Mouse (Mus musculus) skeletal muscle tissue, adult 2 months (tissue): Measurements from ENCODE around the gene Cep295.
"Not testable (repeated sequence)": the region's sequence is repeated elsewhere in the genome, so short reads cannot be mapped to it uniquely, and the experiment has no call there.

Experiments used
- DNase-seq: peaks from one replicate; pipeline ENCODE4 v3.0.0-alpha.2; 2012; ENCODE audit warnings: low read depth, low spot score

Cep295 gene

DNA sequence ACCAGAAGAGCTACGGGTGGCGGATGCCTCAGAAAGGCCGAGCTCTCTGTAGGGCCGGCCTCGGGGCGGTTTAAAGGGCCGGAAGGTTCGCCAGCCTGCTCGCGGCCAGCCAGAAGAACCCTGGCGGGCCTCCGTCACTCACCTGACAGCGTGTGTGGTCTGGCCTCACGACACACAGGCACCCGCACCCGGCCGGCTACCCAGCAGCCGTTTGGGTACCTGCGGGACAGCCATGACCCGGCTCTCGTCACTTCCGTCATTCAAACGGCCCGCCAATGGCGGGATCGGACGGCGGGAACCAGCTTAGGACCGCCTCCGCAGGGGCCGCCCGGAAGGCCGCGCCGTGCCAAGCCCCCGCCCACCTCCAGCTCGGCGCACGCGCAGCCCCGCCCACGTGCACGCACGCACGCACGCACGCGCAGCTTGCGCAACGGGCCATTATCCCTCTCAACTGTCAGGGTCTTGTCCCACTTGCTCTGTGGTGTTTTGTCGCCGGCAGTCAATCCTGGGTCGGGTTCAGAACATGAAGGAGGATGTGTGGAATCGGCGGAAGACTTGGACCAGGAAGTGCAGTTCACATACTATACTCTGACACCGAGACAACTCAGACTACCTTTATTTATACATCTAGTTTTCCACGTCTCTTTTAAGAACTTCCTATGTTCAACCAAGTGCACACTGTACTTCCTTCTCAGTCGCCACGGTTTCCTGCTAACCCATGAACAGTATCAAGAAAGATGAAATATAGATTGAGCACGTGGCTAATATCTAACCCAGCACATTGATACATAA lies at the start of gene Cep295:
Cep295 (minus strand) TSS at position 305 of the 792 bp plus-strand sequence.
- DNase-seq = peak; percentile 94

DNA sequence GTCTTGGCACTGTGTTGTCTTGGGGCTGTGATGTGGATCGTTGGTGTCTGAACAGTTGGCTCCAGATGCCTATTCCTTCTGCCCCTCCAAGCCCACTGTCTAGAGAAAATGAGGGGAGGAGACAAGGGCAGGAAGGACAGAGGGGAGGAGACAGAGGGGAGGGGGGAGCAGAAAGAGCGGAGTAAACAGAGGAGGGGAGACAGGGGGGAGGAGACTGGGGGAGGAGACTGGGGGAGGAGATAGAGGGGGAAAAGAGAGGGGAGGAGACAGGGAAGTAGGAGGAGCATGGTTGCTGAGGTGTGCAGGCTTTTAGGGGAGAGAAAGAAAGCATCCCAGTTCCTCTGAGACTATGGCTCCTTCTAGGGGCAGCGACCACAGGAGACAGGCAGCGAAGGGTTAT lies 40.0 kb upstream of the Cep295 start:
- no peak for DNase-seq

DNA sequence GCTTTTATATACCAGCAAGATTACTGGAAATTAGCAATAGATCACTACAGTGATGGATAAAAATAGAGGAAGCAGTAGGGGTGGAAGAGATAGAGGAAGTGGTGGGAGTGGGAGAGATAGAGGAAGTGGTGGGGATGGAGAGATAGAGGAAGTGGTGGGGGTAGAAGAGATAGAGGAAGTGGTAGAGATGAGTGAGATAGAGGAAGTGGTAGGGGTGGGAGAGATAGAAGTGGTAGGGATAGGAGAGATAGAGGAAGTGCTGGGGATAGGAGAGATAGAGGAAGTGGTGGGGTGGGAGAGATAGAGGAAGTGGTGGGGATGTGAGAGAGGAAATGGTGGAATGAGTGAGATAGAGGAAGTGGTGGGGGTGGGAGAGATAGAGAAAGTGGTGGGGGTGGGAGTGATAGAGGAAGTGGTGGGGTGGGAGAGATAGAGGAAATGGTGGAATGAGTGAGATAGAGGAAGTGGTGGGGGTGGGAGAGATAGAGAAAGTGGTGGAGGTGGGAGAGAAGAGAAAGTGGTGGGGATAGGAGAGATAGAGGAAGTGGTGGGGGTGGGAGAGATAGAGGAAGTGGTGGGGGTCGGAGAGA lies 37.9 kb upstream of the Cep295 start:
- DNase-seq = no peak

DNA sequence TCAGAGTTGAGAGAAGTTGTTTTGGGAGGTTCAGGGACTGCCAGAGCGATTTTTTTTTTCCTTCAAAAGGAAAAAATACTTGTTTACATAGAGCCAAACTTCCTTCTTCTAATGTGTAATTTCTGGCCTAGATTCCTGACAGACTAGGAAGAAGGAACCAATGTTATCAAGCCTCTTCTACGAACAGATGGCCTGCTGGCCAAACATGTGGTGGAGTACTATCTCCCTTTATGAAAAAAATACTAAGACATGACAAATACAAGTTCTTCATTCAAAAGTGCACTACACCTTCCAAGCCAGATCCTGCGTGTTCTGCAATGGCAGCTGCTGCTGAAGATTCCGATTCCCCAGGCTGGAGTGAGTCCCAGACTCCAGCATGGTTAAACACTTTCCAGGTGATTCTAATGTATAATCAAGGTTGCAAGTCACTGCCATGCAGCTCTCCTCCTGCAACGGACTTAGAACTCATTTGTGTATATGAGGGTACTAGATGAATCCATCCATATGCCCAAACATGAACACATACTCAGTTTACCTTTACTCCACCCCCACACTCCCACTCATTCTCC lies 29.6 kb upstream of the Cep295 start:
- DNase-seq = no peak

DNA sequence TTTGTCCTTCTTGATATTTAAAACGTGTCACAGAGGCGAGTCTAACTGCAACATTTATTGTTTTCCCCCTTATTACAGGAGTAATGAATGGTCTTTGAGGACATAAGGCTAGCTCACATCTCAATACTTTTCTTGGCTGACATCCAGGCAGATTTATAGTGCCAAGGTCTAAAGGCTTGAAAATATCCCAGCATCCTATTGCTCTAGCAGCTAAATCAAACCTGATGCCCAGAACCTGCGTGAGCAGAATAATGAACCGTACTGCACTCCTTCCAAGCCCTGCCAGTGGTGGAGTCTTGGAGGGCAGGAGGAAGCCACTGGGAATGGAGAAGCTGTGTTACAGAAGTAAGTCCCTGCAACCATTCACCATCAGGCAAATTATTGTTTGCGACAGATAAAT lies 26.7 kb upstream of the Cep295 start:
- no peak for DNase-seq

DNA sequence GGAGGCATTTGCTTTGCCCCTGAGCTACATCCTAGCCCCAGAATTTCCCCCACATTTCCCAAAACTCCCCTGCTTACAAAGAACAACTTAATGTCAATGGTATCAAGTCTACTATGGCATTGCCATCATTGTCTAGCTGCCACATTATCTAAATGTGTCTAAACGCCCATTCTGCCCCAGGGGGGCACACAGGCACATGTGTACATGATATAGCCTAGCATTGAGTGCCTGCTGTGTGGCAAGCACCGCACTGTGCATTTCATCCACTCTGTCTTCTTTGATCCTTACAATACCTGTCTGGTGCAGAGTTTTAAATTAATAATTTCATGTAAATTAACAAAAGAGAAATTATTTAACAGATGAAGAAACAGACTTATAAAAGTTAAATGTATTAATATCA lies 8.7 kb upstream of the Cep295 start:
- no peak for DNase-seq

DNA sequence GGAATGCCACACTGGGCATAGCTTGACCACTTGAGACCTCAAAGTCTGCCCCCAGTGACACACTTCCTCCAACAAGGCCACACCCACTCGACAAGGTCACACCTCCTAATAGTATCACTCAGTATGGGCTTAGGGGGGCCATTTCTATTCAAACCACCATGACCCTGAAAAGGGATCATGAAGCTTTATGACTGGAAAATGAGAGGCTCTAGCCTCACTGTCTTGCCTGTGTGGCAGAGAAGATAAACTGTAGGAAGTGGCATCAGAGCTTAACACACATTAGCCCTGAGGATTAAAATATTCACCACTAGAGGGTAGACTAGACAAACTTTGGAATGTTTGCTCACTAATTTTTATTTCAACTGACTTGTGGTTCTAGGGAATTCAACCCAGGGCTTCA lies 8.3 kb upstream of the Cep295 start:
- no peak for DNase-seq

DNA sequence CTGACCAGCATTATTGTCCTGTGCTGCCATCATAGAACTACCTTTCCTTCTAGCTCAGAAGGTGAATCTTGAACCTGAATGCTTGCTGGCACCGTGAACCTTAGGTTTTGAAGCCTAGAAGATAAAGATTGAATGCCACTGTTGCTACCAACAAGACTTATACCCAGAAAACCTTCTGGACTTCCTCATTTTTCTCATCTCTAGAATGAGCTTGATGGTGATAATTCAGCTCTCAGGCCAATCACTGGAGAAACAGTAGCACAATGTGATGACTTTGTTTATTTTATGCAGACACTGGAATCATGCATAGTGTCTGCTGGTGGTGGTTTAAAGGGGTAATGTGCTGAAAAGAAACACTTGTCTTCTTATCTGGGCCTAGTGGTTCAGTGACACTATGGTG lies 7.3 kb upstream of the Cep295 start:
- no peak for DNase-seq

DNA sequence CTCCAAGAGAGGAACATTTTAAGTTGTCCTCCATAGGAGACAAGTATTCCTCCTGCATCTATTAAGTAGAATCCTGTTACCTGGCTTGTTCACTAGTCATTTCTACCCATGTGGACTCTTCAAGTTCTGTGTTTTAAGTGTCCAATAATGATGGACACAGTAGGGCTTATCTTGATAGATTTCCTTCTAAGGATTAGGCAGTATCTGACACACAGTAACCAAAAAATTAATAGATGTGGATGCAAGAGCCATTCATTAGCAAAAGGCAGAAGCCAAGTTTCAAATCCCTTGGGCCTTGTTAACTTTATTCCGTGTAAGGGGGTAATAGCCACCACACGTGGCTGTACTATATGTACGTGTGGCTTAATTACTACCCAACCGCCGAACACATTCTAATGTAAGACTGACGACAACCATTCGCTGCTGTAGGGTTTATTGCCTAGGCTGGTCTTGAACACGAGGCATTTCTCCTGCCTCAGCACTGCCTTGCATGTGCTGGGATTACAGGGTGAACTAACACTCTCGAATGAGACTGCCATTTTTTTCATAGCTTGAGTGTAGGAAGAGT lies 588 bp downstream of the Cep295 start:
- no peak for DNase-seq

DNA sequence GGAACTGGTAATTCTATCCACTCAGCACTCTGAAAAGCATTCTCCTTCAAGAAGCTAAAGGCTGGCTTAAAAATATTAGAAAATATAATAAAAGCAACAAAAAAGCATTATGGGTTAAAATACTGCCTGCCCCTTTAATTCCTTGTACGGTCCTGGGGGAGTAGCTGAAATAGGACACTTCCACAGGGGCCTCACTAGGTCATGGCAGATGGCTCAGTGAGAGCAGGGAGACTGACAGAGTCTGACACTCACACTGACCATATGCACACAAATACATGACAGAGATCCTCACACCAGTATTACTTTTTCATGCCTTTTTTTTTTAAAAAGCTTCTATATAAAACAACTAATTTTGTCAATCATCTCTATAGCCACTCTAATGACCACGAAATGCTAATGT lies 7.7 kb downstream of the Cep295 start:
- no peak for DNase-seq

DNA sequence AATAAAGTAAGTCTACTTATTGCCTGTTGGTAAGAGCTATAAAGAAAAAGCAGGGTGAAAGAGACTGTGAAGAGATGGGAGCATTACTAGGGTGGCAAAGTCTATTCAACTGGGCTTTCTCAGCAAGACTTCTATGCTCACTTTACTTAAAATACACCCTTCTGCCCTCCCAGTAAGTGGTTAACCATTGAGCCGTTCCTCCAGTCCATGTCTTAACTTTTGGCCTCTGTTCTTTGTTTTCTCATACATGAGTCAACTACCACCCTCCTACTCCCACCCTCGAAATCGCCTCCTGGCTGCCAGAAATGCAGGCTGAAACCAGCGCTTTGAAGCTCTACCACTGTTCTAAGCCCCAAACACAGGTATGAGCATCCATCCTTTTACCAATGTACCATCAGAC lies 19.8 kb downstream of the Cep295 start:
- DNase-seq = no peak

DNA sequence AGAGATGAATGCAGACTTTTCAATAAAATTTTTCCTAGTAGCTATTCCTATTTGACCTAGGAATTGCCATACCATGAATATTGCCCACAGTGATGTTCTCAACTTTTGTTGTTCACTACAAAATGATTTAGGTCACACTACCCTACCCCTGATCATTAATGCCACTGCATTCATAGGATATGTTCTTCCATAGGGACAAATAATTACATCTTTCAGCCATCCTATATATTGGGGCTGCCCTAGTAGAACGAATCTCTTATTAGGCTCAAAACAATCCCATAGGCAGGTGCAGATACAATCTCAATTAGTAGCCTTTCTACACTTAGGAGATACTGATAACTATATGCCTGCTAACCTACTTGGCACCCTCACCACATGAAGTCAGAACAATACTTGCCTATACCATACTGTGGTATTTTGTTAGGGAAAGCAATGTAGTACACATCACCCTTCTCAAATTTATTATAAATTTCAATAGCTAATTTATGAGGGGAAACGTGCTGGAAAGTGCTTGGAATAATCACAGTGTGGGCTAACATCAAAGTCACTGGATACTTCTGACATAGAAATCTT lies 39.3 kb downstream of the Cep295 start:
- no peak for DNase-seq

DNA sequence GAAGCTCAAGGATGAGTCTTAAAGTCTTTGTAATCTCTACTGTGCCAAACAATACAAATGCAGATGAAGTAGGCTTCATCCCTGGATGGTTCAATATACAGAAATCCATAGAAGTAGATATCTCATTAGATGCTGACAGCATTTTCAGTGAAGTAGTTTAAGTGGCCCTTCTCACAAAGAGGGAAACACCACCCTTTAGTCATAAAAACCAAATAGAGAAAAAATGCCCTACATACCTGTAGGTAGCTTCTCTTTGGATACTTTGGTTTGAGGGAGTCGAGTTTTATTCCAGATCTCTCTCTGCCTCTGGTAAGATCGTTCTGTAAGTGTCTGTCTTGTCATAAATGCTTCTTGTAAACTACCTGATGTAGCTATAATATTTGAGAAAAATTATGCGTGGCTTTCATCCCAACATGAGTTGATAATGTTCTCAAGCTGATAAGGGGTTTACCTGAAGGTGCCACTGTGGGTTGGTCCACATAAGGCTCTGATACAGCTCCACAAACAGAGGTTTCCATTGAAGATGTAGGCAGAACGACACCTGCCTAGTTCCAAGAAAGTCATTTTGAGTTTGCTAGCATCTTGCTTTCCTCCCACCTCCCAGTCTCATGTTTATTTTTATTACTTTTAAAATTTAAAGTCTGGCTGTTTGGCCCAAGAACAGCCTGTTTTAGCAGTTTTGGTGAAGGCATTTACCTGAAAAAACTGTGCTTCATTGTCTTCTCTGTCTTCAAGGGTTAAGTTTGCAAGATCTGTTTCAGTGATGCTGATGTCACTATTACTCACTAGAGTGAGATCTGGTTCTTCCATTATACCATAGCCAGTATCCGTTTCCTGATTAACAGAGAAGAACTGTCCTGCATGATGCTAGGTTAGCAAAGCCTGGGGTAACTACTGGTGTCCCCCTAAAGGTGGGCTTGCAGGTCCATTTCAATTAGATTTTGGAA lies 40.1 kb downstream of the Cep295 start:
- DNase-seq = no peak

DNA sequence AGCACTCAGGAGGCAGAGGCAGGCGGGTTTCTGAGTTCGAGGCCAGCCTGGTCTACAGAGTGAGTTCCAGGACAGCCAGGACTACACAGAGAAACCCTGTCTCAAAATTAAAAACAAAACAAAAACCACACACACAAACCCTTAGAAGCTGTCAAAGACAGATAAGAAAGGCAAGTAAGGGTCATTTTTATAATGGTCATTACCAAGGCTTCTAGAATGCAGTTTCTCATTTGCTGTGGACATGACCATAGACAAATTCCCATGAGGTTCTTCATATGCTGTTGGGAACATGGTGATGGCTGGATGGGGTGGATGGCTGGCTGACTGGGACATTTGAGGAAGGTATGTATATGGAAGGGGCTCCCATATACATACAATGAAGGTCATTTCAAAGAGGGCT lies 41.3 kb downstream of the Cep295 start:
- DNase-seq = not testable (repeated sequence)

DNA sequence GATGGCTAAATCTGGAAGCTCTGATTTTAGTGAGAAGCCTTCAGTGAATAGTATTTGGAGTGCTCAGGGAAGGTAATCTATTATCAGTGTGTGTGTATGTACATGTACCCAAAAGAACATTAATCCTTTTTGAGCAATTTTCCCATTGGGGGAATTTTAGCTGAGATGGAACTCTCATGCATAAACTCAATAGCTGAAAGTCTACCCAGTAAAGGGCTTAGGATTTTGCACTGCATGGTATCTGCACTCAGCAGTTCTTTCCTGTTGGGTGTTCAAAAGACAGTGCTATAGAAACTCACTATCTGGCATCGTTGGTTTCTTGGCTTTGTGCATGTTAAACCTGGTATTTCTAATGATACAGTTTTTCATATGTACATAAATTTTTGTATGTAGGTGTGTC lies 43.0 kb downstream of the Cep295 start:
- no peak for DNase-seq

DNA sequence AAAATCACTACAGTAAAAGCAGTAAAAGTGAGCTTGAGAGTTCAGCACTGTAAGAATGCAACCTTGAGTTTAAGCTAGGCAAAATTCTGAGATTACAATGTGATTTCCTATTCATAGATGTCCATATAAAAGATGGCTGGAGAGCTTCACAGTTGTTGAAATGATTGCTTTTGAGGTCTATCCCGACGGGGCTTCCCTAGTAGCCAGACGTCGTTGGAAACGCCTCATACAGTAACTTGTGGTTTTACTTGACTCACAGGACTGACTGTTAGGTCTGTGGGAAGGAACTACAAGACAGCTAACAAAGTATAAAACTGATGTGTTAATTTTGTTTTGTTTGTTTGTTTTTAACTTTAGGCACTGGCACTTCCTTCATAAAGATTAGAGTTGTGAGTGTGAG lies 44.0 kb downstream of the Cep295 start:
- DNase-seq = no peak

DNA sequence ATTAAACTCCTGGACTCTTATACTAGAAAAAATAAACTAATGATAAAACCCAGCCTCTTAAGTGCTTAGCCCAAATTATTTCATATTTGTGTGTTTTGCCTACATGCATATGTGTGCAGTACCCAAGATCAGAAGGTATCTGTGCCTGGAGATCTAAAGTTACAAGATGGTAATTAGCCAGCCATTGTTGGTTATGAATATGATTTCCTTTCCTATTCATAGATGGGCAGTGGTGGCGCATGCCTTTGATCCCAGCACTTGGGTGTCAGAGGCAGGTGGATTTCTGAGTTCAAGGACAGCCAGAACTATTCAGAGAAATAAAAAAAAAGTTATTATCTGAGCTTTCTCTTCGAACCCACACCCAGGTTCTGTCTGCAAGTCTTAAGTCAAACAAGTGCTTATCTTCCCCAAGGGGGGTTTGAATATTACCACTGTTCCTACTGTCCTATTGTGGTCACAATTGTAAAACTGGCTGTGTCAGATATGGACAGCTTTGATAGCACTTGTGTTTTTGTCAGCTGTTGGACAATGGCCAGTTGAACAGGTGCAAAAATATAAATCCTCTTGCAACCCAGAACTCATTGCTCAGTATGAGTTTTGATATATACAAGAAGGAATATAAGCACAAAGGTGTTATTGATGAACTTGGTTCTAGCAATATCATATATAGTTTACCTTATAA lies 45.4 kb downstream of the Cep295 start:
- DNase-seq = no peak

DNA sequence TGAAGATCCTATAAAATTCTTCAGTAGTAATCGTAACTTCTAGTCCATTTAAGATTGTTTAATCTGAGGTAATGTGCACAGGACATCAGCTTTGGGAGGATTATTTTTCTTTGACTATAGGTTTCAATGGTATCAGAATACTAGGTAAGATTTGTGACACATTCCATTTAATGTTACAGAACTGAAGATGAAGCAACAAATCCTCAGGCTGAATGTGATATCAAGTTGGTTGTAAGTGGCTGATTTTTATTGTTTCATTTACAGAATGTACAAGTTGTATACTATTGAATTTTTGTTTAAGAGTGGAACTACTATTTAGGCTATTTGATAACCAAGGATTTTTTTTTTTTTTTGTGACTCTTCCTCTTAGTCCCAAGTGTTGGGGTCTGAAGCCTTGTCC lies 47.4 kb downstream of the Cep295 start:
- no peak for DNase-seq

DNA sequence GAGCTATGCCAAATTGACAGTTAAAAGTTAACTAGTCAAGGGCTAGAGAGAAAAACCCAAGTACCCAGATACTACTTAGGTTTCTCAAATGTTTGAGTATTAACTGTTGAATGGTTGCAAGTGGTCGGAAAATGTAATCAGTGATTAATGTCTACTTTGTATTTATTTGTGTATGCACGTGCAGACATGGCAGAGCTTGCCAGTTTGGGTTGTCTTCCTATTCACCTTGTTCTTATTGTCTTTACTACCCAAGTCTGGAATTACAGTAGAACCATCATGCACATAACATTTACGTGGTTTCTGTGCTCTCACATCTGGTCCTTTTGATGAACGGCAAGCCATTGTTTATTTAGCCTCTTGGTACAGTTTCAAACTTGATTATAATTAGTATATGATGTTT lies 48.2 kb downstream of the Cep295 start:
- DNase-seq = no peak

DNA sequence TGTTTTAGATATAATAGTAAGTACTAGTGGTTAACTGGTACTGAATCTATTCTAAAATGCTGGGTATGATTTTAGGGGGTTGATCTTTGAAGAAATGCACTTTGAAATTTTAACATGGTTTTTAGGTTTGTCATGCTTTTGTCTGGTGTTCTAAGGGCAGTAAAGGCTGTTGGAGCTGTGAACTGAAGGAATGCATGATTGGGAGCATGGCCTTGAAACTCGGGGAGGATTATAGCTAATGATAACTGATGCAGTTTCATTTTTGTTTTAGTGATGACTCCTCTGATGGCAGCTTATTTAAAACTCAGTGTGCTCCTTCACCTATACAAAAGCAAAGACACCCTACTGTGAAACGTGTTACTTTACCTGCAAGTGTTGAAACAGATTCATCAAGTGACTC lies 49.3 kb downstream of the Cep295 start:
- no peak for DNase-seq

DNA sequence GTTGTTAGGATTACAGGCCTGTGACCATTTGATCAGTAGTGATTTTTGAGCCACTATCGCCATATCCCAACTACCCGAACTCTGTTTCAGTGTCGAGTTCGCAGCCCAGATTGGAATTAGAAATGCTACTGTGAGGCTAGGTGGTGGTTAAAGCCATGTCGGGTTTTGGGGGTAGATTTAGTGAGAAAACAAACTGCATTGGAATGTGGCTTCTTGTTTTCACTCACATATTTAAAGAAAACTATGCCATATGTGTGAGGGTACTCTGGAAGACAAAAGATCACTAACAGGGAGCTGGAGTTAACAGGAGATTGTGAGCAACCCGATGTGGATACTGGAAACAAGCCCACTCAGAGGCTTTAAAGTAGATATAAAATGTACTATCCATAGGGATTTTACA lies 50.3 kb downstream of the Cep295 start:
- no peak for DNase-seq
